Mouse (Mus musculus): ENCODE results near the gene Sesn3. TPM values are rescaled to one million over a fixed set of nuclear protein-coding genes. Genes with fewer than 3 reads are reported as not detected.
"Not testable (repeated sequence)": the region's sequence is repeated elsewhere in the genome, so short reads cannot be mapped to it uniquely, and the experiment has no call there.

Gene Sesn3
- polyA plus RNA-seq, 3 experiments from 2014 or later: 15.5 to 29.8 (median 28.9) TPM

- ATAC-seq: no peak
Observed at GRCm38 (mm10) chr9:14285036-14285435, 10.2 kb downstream of the Sesn3 start.

GRCm38 (mm10) chr9:14287234-14287633 is 12.4 kb downstream of the Sesn3 start:
- peak; percentile 43 for ATAC-seq

- no peak for ATAC-seq
Observed at GRCm38 (mm10) chr9:14288500-14288899, 13.6 kb downstream of the Sesn3 start.

GRCm38 (mm10) chr9:14293866-14294265 is 19.0 kb downstream of the Sesn3 start:
- ATAC-seq: peak; percentile 72

GRCm38 (mm10) chr9:14295680-14296440 is 21.0 kb downstream of the Sesn3 start:
- peak; percentile 66 for ATAC-seq

GRCm38 (mm10) chr9:14297204-14297603 is 22.3 kb downstream of the Sesn3 start:
- ATAC-seq: no peak

- ATAC-seq: no peak
Observed at GRCm38 (mm10) chr9:14299819-14300218, 25.0 kb downstream of the Sesn3 start.

- ATAC-seq: no peak
Observed at GRCm38 (mm10) chr9:14300795-14301194, 25.9 kb downstream of the Sesn3 start.

- no peak for ATAC-seq
Observed at GRCm38 (mm10) chr9:14304262-14304968, 29.5 kb downstream of the Sesn3 start.

GRCm38 (mm10) chr9:14307341-14307740 is 32.5 kb downstream of the Sesn3 start:
- ATAC-seq: no peak

GRCm38 (mm10) chr9:14313968-14314367 is 39.1 kb downstream of the Sesn3 start:
- no peak for ATAC-seq

GRCm38 (mm10) chr9:14314477-14314876 is 39.6 kb downstream of the Sesn3 start:
- ATAC-seq: no peak

GRCm38 (mm10) chr9:14316618-14317017 is 41.8 kb downstream of the Sesn3 start:
- ATAC-seq: no peak

GRCm38 (mm10) chr9:14335829-14336228 is 61.0 kb downstream of the Sesn3 start:
- peak; percentile 31 for ATAC-seq

- no peak for ATAC-seq
Observed at GRCm38 (mm10) chr9:14336901-14337300, 62.0 kb downstream of the Sesn3 start.

GRCm38 (mm10) chr9:14338701-14339100 is 63.8 kb downstream of the Sesn3 start:
- ATAC-seq: no peak

GRCm38 (mm10) chr9:14342041-14342668 is 67.3 kb downstream of the Sesn3 start:
- peak; percentile 87 for ATAC-seq

- ATAC-seq: not testable (repeated sequence)
Observed at GRCm38 (mm10) chr9:14345866-14346265, 71.0 kb downstream of the Sesn3 start.

GRCm38 (mm10) chr9:14348416-14348815 is 73.5 kb downstream of the Sesn3 start:
- ATAC-seq: peak; percentile 51

GRCm38 (mm10) chr9:14349380-14349779 is 74.5 kb downstream of the Sesn3 start:
- no peak for ATAC-seq

- no peak for ATAC-seq
Observed at GRCm38 (mm10) chr9:14350787-14351186, 75.9 kb downstream of the Sesn3 start.

- ATAC-seq: peak; percentile 86
Observed at GRCm38 (mm10) chr9:14352337-14352736, 77.5 kb downstream of the Sesn3 start.

- ATAC-seq: no peak
Observed at GRCm38 (mm10) chr9:14354852-14355251, 80.0 kb downstream of the Sesn3 start.

- no peak for ATAC-seq
Observed at GRCm38 (mm10) chr9:14357033-14357432, 82.2 kb downstream of the Sesn3 start.
